Mouse (Mus musculus): ENCODE data around the gene Mrpl54. TPM values are rescaled to one million over a fixed set of nuclear protein-coding genes. Genes with fewer than 3 reads are reported as not detected.

Gene Mrpl54
- polyA plus RNA-seq, 1 experiment, result 60.1 TPM

DNA sequence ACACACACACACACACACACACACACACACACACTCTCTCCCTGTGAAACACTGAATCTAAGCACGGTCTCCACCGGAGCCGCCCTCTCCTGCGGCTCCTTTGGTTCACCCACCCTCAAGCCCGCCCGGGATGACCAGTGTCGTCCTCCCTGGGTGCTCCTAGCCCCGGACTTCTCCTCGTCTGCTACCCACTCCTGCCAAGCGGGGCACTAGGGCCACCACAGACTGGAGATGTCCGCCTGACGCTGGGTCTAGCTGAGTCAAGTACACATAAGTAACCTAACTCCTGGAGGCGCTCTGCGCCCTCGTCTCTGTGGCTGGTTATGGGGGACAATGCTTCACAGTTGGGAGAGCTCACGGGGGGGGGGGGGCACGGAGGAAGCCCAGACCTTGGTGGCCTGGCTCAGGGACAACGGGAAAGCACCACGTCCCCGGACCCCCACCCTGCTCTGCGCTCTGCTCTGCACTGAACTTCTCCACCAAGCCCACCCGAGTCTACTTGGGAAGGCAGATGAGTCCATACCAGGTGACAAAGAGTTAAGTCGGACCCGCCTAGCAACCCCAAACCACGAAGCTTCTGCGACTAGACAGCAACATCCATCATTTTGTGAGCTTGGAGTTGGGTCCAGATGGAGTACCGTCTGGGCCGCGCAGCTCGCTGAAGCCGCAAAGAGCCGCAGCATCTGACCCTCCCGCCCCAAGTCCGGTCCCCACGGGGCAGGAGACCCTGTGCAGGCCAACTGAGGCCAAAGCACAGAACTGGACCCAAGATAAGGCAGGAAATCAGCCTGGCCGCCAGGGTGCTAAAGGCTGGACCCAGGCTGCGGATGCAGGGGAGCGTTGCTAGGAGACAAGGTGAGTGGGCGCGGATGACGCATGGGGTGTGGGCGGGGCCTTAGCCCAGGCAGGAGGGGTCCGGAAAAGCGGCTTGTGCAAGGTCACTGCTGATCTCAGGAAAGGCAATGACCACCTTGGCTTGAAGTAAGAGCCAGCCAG lies 14.0 kb downstream of the Mrpl54 start, which contains the start of gene Matk:
Matk (plus strand) TSS at position 512 of the 996 bp plus-strand sequence.
- Histone ChIP-seq H3K4me3 (replicated peaks; ENCODE audit: extremely low read depth, low read depth, low read length) (no peak within 1 kb of the TSS), H3K4me1 (ENCODE audit: control insufficient read depth, insufficient read depth, low read length) (no peaks in the 10 kb centered on the region)
- WGBS, result 8% methylated on average over 44 of the region's 44 CpGs
- no peak for TF ChIP-seq CTCF (IDR thresholded peaks at IDR 0.05; ENCODE audit: insufficient read depth, low read length)
- TF ChIP-seq POLR2A (IDR thresholded peaks at IDR 0.05; ENCODE audit: borderline replicate concordance, extremely low read depth, low read depth, low read length), result no peak
- no peak for DNase-seq

DNA sequence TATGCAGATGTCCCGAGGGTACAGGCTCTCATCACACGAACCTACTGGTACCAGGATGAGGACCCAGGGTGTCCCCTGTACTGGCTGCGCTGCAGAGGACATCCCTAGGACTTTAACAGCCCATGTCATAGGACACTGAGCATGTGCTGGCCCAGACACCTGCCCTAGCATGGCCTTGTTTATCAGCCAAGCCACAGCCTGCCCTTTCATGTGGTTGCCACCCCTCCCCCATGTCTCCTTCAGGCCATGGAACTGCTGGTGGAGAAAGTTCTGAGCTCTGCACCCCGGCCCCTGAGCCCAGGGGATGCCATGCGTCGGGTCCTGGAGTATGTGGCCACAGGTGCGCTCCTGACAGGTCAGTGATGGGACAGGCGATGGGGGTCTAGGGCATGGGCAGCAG lies 17.3 kb downstream of the Mrpl54 start:
- H3K4me3 ChIP-seq (replicated peaks; ENCODE audit: extremely low read depth, low read depth, low read length), result no peak overlapping the region
- DNase-seq, result no peak
- WGBS, result 78% methylated on average over 8 of the region's 8 CpGs
- H3K4me1 ChIP-seq (ENCODE audit: control insufficient read depth, insufficient read depth, low read length), result peaks cover 1% of the 10 kb centered on the region; the same call in 1 of the 2 replicates
- TF ChIP-seq POLR2A (IDR thresholded peaks at IDR 0.05; ENCODE audit: borderline replicate concordance, extremely low read depth, low read depth, low read length), result no peak
- TF ChIP-seq CTCF (IDR thresholded peaks at IDR 0.05; ENCODE audit: insufficient read depth, low read length), result no peak

DNA sequence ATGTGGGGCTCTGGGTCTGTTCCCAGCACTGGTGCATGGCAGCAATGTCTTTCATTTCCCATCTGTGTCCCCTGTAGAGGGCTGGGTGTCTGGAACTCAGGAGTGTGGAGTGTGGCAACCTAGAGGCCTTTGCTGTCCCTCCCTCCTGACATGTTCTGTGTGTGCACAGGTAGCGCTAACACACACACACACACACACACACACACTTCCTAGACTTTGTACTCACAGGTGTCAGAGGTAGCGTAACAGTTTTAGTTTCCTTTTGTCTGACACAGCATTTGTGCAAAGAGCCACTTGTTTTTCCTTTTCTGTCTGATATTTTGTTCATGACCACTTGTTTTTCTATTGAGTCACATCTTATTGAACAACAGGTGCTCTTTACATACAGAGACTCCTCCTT lies 18.9 kb downstream of the Mrpl54 start:
- DNase-seq, result no peak
- WGBS, result 96% methylated on average over 2 of the region's 2 CpGs
- H3K4me3 ChIP-seq (replicated peaks; ENCODE audit: extremely low read depth, low read depth, low read length), result no peak overlapping the region
- TF ChIP-seq CTCF (IDR thresholded peaks at IDR 0.05; ENCODE audit: insufficient read depth, low read length) (no peak), POLR2A (IDR thresholded peaks at IDR 0.05; ENCODE audit: borderline replicate concordance, extremely low read depth, low read depth, low read length) (no peak)
- peaks cover 3% of the 10 kb centered on the region; the same call in 1 of the 2 replicates for H3K4me1 ChIP-seq (ENCODE audit: control insufficient read depth, insufficient read depth, low read length)

DNA sequence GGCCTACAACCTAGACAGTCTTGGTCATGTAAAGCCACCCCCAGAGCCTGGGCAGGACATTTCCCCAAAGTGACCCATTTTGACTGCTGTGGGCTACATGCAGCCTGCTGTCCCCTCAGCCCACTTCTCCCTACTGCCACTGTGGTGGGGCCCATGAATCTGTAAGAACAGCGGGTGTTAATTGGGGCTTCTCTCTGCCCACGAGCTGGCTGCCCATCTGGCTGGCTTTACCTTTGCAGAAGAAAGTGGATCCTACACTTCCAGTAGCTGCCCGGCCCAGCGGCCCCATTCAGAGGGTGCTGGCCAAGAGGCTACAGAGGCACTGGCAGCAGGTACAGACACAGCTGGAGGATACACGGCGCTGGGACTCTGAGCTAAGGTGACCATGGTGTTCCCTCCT lies 21.6 kb downstream of the Mrpl54 start:
- 86% methylated on average over 6 of the region's 6 CpGs for WGBS

DNA sequence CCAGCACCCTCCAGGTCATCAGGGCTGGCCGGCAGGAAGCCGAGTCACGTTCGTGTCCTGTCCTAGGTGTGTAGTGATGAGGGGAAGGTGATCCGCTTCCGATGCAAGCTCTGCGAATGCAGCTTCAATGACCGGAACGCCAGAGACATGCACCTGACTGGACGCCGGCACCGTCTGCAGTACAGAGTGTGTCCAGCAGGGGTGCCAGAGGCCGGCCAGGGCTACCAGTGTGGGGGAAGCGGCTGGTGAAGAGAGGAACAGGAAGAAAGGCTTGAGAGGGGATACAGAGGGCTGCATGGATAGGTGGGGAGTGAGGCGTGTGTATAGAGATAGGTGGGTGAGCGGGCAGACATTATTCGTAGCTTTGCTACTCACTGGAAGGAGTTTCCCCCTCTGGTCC lies 22.1 kb downstream of the Mrpl54 start:
- DNase-seq, result peak; percentile 85
- no peak overlapping the region for H3K4me3 ChIP-seq (replicated peaks; ENCODE audit: extremely low read depth, low read depth, low read length)
- 9% methylated on average over 17 of the region's 17 CpGs for WGBS
- TF ChIP-seq CTCF (IDR thresholded peaks at IDR 0.05; ENCODE audit: insufficient read depth, low read length) (peak; percentile 71), POLR2A (IDR thresholded peaks at IDR 0.05; ENCODE audit: borderline replicate concordance, extremely low read depth, low read depth, low read length) (no peak)
- H3K4me1 ChIP-seq (ENCODE audit: control insufficient read depth, insufficient read depth, low read length), result peaks cover 3% of the 10 kb centered on the region; the same call in 1 of the 2 replicates

More for the DNA sequence above, 21.6 kb downstream of the Mrpl54 start:
- no peak for DNase-seq
- Histone ChIP-seq H3K4me1 (ENCODE audit: control insufficient read depth, insufficient read depth, low read length) (peaks cover 3% of the 10 kb centered on the region; the same call in 1 of the 2 replicates), H3K4me3 (replicated peaks; ENCODE audit: extremely low read depth, low read depth, low read length) (no peak overlapping the region)
- TF ChIP-seq POLR2A (IDR thresholded peaks at IDR 0.05; ENCODE audit: borderline replicate concordance, extremely low read depth, low read depth, low read length) (no peak), CTCF (IDR thresholded peaks at IDR 0.05; ENCODE audit: insufficient read depth, low read length) (no peak)

DNA sequence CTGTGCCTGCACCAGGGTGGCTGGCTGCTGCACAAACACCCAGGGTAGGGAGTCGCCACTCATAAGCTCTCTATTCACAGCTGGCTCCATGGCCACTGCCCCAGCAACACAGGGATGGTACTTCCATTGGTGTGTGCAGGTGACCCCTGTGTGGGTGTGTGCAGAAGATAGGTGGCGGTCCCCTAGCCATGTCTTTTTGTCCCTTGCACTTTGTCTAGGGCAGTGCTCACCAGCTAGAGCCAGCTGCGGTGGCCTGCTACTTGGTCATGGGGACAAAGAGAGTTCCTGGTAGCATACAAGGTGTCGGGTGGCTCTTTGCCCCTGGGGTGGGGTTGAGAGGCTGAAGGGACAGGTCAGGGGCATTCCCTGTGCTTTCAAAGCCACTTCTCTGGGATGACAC lies 22.6 kb downstream of the Mrpl54 start:
- no peak overlapping the region for H3K4me3 ChIP-seq (replicated peaks; ENCODE audit: extremely low read depth, low read depth, low read length)
- H3K4me1 ChIP-seq (ENCODE audit: control insufficient read depth, insufficient read depth, low read length), result peaks cover 3% of the 10 kb centered on the region; the same call in 1 of the 2 replicates
- WGBS, result 75% methylated on average over 4 of the region's 4 CpGs
- no peak for TF ChIP-seq CTCF (IDR thresholded peaks at IDR 0.05; ENCODE audit: insufficient read depth, low read length)
- TF ChIP-seq POLR2A (IDR thresholded peaks at IDR 0.05; ENCODE audit: borderline replicate concordance, extremely low read depth, low read depth, low read length), result no peak
- no peak for DNase-seq

DNA sequence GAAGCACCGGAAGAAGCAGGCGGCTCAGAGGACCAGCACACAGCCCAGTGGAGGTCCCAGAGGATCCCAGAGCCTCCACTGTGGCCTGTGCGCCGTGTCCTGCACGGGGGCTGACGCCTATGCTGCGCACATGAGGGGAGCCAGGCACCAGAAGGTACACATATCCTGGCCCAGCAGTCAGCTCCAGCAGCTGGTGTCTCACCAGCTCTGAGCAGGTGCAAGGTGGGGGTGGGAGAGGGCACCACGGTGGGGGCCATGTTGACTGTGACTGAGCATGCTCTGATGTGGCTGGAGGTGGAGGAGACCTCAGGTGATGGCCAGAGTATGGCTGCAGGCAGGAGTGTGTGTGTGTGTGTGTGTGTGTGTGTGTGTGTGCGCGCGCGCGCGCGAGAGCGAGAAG lies 24.7 kb downstream of the Mrpl54 start:
- H3K4me1 ChIP-seq (ENCODE audit: control insufficient read depth, insufficient read depth, low read length), result peaks cover 3% of the 10 kb centered on the region; the same call in 1 of the 2 replicates
- no peak for DNase-seq
- TF ChIP-seq CTCF (IDR thresholded peaks at IDR 0.05; ENCODE audit: insufficient read depth, low read length), result no peak
- no peak for TF ChIP-seq POLR2A (IDR thresholded peaks at IDR 0.05; ENCODE audit: borderline replicate concordance, extremely low read depth, low read depth, low read length)
- WGBS, result 88% methylated on average over 16 of the region's 16 CpGs
- H3K4me3 ChIP-seq (replicated peaks; ENCODE audit: extremely low read depth, low read depth, low read length), result no peak overlapping the region

DNA sequence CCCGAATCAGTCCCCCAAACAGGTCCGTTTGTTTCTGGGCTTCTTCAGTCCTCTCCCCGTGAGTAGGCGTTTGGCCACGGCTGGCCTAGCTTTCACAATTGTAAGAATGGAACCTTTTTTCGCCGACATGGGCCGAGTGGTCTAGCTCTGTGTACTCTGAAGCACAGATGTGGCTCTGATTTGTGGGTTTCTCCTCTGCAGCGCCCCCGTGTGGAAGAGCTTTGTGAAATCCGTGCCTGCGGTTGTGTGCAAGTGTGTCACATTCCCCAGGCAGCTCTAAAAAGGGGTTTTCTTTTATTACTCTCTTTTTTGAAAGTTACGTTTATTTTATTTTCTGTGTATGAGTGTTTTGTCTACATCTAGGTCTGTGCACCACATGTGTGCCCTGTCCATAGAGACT lies 25.9 kb downstream of the Mrpl54 start:
- no peak for TF ChIP-seq POLR2A (IDR thresholded peaks at IDR 0.05; ENCODE audit: borderline replicate concordance, extremely low read depth, low read depth, low read length)
- peak; percentile 65 for TF ChIP-seq CTCF (IDR thresholded peaks at IDR 0.05; ENCODE audit: insufficient read depth, low read length)
- 25% methylated on average over 13 of the region's 13 CpGs for WGBS
- Histone ChIP-seq H3K4me1 (ENCODE audit: control insufficient read depth, insufficient read depth, low read length) (peaks cover 3% of the 10 kb centered on the region; the same call in 1 of the 2 replicates), H3K4me3 (replicated peaks; ENCODE audit: extremely low read depth, low read depth, low read length) (no peak overlapping the region)
- peak; percentile 57 for DNase-seq

DNA sequence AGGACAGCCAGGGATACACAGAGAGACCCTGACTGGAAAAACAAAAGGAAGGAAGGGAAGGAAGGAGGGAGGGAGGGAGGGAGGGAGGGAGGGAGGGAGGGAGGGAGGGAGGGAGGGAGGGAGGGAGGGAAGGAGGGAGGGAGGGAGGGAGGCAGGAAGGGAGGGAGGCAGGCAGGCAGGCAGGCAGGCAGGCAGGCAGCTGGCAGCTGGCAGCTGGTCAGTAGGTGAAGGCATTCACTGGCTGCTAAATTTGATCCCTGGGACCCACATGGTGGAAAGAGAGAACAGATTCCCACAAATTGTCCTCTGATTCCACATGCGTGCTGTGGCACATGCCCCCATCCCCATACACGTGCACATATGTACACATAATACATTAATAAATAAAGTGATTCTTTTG lies 28.1 kb downstream of the Mrpl54 start:
- TF ChIP-seq CTCF (IDR thresholded peaks at IDR 0.05; ENCODE audit: insufficient read depth, low read length), result no peak
- TF ChIP-seq POLR2A (IDR thresholded peaks at IDR 0.05; ENCODE audit: borderline replicate concordance, extremely low read depth, low read depth, low read length), result no peak
- Histone ChIP-seq H3K4me3 (replicated peaks; ENCODE audit: extremely low read depth, low read depth, low read length) (no peak overlapping the region), H3K4me1 (ENCODE audit: control insufficient read depth, insufficient read depth, low read length) (no peaks in the 10 kb centered on the region)
- DNase-seq, result no peak
- WGBS, result 75% methylated on average over 2 of the region's 2 CpGs

Measured in lung, adult 2 months (tissue).